Mouse (Mus musculus): ENCODE measurements around the gene Mocs3. TPM values are rescaled to one million over a fixed set of nuclear protein-coding genes. Genes with fewer than 3 reads are reported as not detected.
A peak's percentile ranks its signal among the peaks of the same experiment; 100 is the strongest.

The Mocs3 gene
- polyA plus RNA-seq, 1 experiment: 27.4 TPM

DNA sequence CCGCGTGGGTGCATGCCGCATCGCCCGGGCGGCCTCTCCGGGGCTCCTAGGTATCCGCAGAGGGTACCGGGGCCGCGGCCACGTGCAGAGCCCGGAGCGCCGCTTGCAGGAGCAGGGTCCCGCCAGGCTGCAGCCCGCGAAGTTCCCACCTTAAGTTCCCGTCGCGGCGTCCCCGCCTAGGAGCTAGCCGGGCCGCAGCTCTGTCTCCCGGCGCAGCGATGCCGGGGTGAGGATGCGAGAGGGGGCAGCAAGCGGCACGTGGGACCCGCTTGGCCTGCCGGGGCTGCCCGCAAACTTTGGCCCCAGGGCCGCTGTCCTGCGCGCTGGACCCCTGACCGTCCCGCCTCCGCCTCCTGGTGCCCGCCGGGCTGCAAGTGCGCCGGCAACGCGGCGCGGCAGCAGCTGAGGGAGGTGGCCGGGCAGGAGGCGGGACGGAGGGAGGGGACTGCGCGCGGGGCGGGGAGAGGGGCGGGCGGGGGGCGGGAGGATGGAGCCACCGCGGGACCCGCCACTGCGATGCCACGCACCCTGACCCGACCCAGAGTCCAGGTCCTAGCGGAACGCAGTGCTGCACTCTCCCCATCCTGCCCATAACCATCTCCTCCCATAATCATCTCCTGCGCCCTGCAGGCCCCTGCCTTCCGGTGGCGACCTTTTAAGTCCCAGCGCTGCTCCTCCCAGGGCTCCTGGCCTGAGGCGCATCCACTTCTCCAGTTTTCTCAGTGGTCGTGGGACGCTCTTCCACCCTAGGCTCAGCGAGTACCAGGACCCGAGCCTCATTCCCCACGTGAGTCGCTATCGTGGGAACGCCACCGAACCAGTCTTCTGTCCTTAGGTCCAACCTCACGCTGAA lies 50.5 kb downstream of the Mocs3 start:
- no peak overlapping the region for H3K27ac ChIP-seq (ENCODE audit: control insufficient read depth, insufficient read depth, low read length)
- H3K36me3 ChIP-seq (ENCODE audit: control insufficient read depth, insufficient read depth, low read length): no peaks in the 10 kb centered on the region
- peak overlapping the region; percentile 35 for H3K4me3 ChIP-seq (ENCODE audit: control insufficient read depth, insufficient read depth, low read length)
- H3K27me3 ChIP-seq (ENCODE audit: control insufficient read depth, insufficient read depth, low read length): peaks cover 12% of the 10 kb centered on the region
- no peaks in the 10 kb centered on the region; the same call in 1 of the 2 replicates for H3K4me1 ChIP-seq (replicated peaks; ENCODE audit: control insufficient read depth, insufficient read depth, low read length)
- TF ChIP-seq CTCF (IDR thresholded peaks at IDR 0.05; ENCODE audit: borderline replicate concordance, control insufficient read depth, extremely low read depth, insufficient read depth, low read length, poor library complexity) (no peak), POLR2A (IDR thresholded peaks at IDR 0.05; ENCODE audit: control insufficient read depth, extremely low read depth, insufficient read depth, low read length, poor library complexity) (no peak)
- no peak for DNase-seq
- WGBS: 3% methylated on average over 76 of the region's 82 CpGs

- no peaks in the 10 kb centered on the region; the same call in 1 of the 2 replicates for H3K4me1 ChIP-seq (replicated peaks; ENCODE audit: control insufficient read depth, insufficient read depth, low read length)
- no peak for DNase-seq
- no peaks in the 10 kb centered on the region for H3K36me3 ChIP-seq (ENCODE audit: control insufficient read depth, insufficient read depth, low read length)
- no peak for TF ChIP-seq POLR2A (IDR thresholded peaks at IDR 0.05; ENCODE audit: control insufficient read depth, extremely low read depth, insufficient read depth, low read length, poor library complexity)
- no peak for TF ChIP-seq CTCF (IDR thresholded peaks at IDR 0.05; ENCODE audit: borderline replicate concordance, control insufficient read depth, extremely low read depth, insufficient read depth, low read length, poor library complexity)
- no peak within 1 kb of the TSS for H3K27ac ChIP-seq (ENCODE audit: control insufficient read depth, insufficient read depth, low read length)
- H3K4me3 ChIP-seq (ENCODE audit: control insufficient read depth, insufficient read depth, low read length): peak within 1 kb of the TSS; percentile 35
- 18% methylated on average over 12 of the region's 12 CpGs for WGBS
- H3K27me3 ChIP-seq (ENCODE audit: control insufficient read depth, insufficient read depth, low read length): peaks cover 12% of the 10 kb centered on the region
These were observed 51.2 kb downstream of the Mocs3 start, which contains the start of gene Kcng1 for GRCm38 (mm10) chr2:168281582-168281981. Gene Kcng1, minus strand, starts transcription at chr2:168281736.

Other genes starting within 250 kb of the Mocs3 start
- 1.4 and 1.5 TPM in 2 replicates for gene Ripor3, start 220.0 kb upstream of the Mocs3 start, polyA plus RNA-seq (2012; rRNA removed)
- gene Pard6b, start 149.6 kb upstream of the Mocs3 start, polyA plus RNA-seq (2012; rRNA removed): 3.4 and 4.2 TPM in 2 replicates
- gene Adnp, start 23.5 kb upstream of the Mocs3 start, polyA plus RNA-seq (2012; rRNA removed): 36.0 and 44.6 TPM in 2 replicates
- 0.50 and 3.8 TPM in 2 replicates for gene Gm20716, start 258 bp upstream of the Mocs3 start, polyA plus RNA-seq (2012; rRNA removed)
- 29.5 and 33.6 TPM in 2 replicates for gene Dpm1, start within 50 bp of the Mocs3 start, polyA plus RNA-seq (2012; rRNA removed)
- gene Kcng1, start 51.1 kb downstream of the Mocs3 start, polyA plus RNA-seq (2012; rRNA removed): 0.01 and 0.05 TPM in 2 replicates